Mouse (Mus musculus): Measurements from ENCODE around the gene Gm10352. TPM values are rescaled to one million over a fixed set of nuclear protein-coding genes. Genes with fewer than 3 reads are reported as not detected.

Gm10352 gene
- polyA plus RNA-seq (2012; rRNA removed): not detected in 2 replicates

DNA sequence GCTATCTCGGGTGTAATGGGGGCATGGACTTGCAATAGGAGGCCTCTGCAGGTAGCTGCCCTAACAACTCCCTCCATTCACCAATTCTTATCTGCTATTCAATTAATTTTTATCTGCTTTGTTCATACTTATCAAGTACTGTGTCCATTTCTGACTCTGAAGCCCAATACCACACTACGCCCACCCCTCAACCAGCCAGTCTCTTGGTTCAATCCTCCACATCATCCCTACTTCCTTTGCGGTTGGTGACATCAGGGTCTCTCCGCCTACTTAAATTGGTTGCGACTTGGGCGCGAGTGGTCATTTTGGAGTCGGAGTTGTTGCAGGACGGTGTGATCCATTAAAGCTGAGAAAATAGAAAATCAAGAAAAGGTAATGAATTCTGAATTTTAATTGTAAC, at the start of gene Gm10352:
Gene Gm10352 (plus strand): TSS at position 301 of the 400 bp plus-strand sequence.

DNA sequence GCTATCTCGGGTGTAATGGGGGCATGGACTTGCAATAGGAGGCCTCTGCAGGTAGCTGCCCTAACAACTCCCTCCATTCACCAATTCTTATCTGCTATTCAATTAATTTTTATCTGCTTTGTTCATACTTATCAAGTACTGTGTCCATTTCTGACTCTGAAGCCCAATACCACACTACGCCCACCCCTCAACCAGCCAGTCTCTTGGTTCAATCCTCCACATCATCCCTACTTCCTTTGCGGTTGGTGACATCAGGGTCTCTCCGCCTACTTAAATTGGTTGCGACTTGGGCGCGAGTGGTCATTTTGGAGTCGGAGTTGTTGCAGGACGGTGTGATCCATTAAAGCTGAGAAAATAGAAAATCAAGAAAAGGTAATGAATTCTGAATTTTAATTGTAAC, 31.5 kb downstream of the Gm10352 start, which contains the start of gene Gm29289:
Gene Gm29289 (plus strand): TSS at position 301 of the 400 bp plus-strand sequence.

Other genes starting within 250 kb of the Gm10352 start
- not detected in 2 replicates for gene Sry, start 237.3 kb upstream of the Gm10352 start, polyA plus RNA-seq (2012; rRNA removed)
- gene H2al2b, start 180.3 kb upstream of the Gm10352 start, polyA plus RNA-seq (2012; rRNA removed): not detected in 2 replicates
- gene Gm4064, start 104.8 kb upstream of the Gm10352 start, polyA plus RNA-seq (2012; rRNA removed): not detected in 2 replicates
- gene Rbmy, start 70.3 kb upstream of the Gm10352 start, polyA plus RNA-seq (2012; rRNA removed): not detected in 2 replicates
- gene Gm10256, start 70.3 kb upstream of the Gm10352 start, polyA plus RNA-seq (2012; rRNA removed): 0.08 TPM in 1 of 2 replicates, not detected in the other
- gene Gm29289, start 31.6 kb downstream of the Gm10352 start, polyA plus RNA-seq (2012; rRNA removed): not detected in 2 replicates